Comparison of ENCODE assay signal across 8 mouse cellular contexts in the genomic region with DNA sequence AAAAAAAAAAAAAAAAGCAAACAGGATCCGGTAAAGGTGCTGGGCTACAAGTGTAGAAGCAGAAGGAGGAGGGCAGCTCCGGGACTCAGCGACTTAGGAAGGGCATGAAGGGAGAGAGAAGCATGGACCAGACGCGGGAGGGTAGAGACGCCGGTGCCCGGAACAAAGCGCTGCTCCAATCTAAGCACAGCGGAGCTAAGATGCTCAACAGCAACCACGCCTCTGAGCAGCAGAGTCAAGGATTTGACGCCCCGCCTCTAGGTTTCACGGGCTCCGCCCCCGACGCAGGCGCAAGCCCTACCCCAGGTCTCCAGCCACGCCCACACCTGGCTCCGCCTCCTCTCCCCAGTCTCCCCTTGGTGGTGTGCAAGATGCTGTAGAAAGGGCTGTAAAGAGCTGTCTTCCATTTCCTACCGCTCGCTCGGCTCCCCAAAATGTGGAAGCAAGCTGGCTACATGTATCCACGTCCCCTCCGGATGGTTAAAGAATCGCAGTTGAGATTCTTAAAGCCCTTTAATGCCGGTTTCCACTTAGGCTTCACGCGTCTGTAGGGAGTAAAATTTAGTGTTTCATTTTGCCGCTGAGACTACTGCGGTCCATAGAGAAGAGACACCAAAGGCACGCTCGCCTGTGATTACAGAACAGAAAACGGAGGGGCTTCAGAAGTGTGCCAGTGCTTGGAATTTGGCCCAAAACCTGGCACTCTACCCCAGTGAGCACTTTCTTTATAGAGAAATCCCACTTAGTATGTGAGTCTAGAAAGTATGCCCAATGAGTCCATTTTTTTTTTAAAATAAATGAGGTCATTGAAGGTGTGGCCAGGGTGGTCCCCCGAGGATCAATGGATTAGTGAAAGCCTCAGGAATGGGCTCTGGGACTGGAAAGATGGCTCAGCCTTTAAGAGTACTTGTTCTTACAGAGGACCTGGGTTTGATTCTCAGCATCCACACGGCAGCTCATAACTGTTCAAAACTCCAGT. TPM values are rescaled to one million over a fixed set of nuclear protein-coding genes. Genes with fewer than 3 reads are reported as not detected.
DNase-seq lines count a peak whose midpoint lies in the region; ATAC-seq and TF ChIP-seq lines count a peak whose summit lies in the region.

Gene Sarm1 (minus strand): TSS at position 211 of the 979 bp plus-strand sequence.

- intact Hi-C loops in heart, postnatal 14 days (cut with DNase I) = no loop called here

- peak within 1 kb of the TSS; percentile 91 for H3K4me2 ChIP-seq in forebrain, embryonic 13.5 days
- peak within 1 kb of the TSS; percentile 70 for H3K4me2 ChIP-seq in neural tube, embryonic 15.5 days

- no peaks in the 10 kb centered on the region for H3K4me1 ChIP-seq in ES-Bruce4 (ENCODE audit: control insufficient read depth, insufficient read depth, low read length)
- peaks cover 21% of the 10 kb centered on the region for H3K4me1 ChIP-seq in forebrain, embryonic 13.5 days
- H3K4me1 ChIP-seq in neural tube, embryonic 15.5 days = peaks cover 39% of the 10 kb centered on the region

- H3K9me3 ChIP-seq in ES-Bruce4 (replicated peaks; ENCODE audit: control insufficient read depth, insufficient read depth, low read length, poor library complexity, severe bottlenecking) = no peaks in the 10 kb centered on the region
- H3K9me3 ChIP-seq in forebrain, embryonic 13.5 days (replicated peaks) = no peaks in the 10 kb centered on the region
- no peaks in the 10 kb centered on the region for H3K9me3 ChIP-seq in neural tube, embryonic 15.5 days (replicated peaks)

- no peak for TF ChIP-seq EP300 in ES-Bruce4 (IDR thresholded peaks at IDR 0.05; ENCODE audit: insufficient read depth, low read depth, low read length)

- ATAC-seq in cerebellum, adult (ENCODE audit: insufficient number of reproducible peaks, low FRiP score, low TSS enrichment) = peak; percentile 90
- ATAC-seq in forebrain, embryonic 13.5 days = peak; percentile 98
- peak; percentile 97 for ATAC-seq in neural tube, embryonic 15.5 days (ENCODE audit: low FRiP score)

- TF ChIP-seq POLR2A in ES-Bruce4 (IDR thresholded peaks at IDR 0.05; ENCODE audit: insufficient read depth, low read length) = peak; percentile 85

- H3K27ac ChIP-seq in ES-Bruce4 (ENCODE audit: insufficient read depth, low read length) = no peak within 1 kb of the TSS
- peak within 1 kb of the TSS; percentile 88 for H3K27ac ChIP-seq in forebrain, embryonic 13.5 days
- peak within 1 kb of the TSS; percentile 92 for H3K27ac ChIP-seq in neural tube, embryonic 15.5 days (replicated peaks)

- WGBS in forebrain, embryonic 13.5 days = 2% methylated on average over 35 of the region's 36 CpGs
- WGBS in neural tube, embryonic 15.5 days = 3% methylated on average over 36 of the region's 36 CpGs

- H3K4me3 ChIP-seq in ES-Bruce4 (ENCODE audit: low read depth, low read length) = peak within 1 kb of the TSS; percentile 48
- H3K4me3 ChIP-seq in forebrain, embryonic 13.5 days = peak within 1 kb of the TSS; percentile 91
- peak within 1 kb of the TSS; percentile 68 for H3K4me3 ChIP-seq in neural tube, embryonic 15.5 days (replicated peaks)

- peak; percentile 83 to 87 for DNase-seq in heart, postnatal 14 days
- DNase-seq in layer of hippocampus, adult 11-12 months (ENCODE audit: low spot score) = peak; percentile 96
- peak; percentile 95 for DNase-seq in lung, adult 18-20 months
- peak; percentile 90 for DNase-seq in testis, postnatal 14 days (ENCODE audit: low spot score)

- no peak for TF ChIP-seq CTCF in ES-Bruce4 (IDR thresholded peaks at IDR 0.05; ENCODE audit: low read depth, low read length)

- no peaks in the 10 kb centered on the region for H3K27me3 ChIP-seq in ES-Bruce4 (ENCODE audit: control insufficient read depth, insufficient read depth, low read length, poor library complexity, severe bottlenecking)
- H3K27me3 ChIP-seq in forebrain, embryonic 13.5 days = peaks cover 32% of the 10 kb centered on the region
- peaks cover 19% of the 10 kb centered on the region for H3K27me3 ChIP-seq in neural tube, embryonic 15.5 days (replicated peaks)

- peak within 1 kb of the TSS; percentile 21; the same call in 1 of the 2 replicates for H3K9ac ChIP-seq in ES-Bruce4 (ENCODE audit: low read depth, poor library complexity, severe bottlenecking)
- peak within 1 kb of the TSS; percentile 96 for H3K9ac ChIP-seq in forebrain, embryonic 13.5 days
- peak within 1 kb of the TSS; percentile 78 for H3K9ac ChIP-seq in neural tube, embryonic 15.5 days (replicated peaks)

- no peaks in the 10 kb centered on the region for H3K36me3 ChIP-seq in ES-Bruce4 (ENCODE audit: control insufficient read depth, insufficient read depth, low read length, poor library complexity, severe bottlenecking)
- no peaks in the 10 kb centered on the region for H3K36me3 ChIP-seq in forebrain, embryonic 13.5 days (ENCODE audit: poor library complexity, severe bottlenecking)
- no peaks in the 10 kb centered on the region for H3K36me3 ChIP-seq in neural tube, embryonic 15.5 days

RNA-seq across cellular contexts. Expression of gene Sarm1, which starts in this region (rescaled TPM):
- polyA plus RNA-seq in ES-Bruce4 (2011; ENCODE audit: insufficient read depth, insufficient read length, low read depth, missing spikeins) = 2.0 and 3.1 TPM in 2 replicates
- 34.6 and 36.2 TPM in 2 replicates for polyA plus RNA-seq in forebrain, embryonic 13.5 days (2015; fragmentation: Nextera tagmentation; extraction: Ambion mirVana)
- total RNA-seq in heart, postnatal 14 days (2021) = under 1 TPM; 0.37 to 0.79 TPM
- 38.8 and 49.0 TPM in 2 replicates for polyA plus RNA-seq in neural tube, embryonic 15.5 days (2015; fragmentation: Nextera tagmentation; extraction: Ambion mirVana)

Comparison
In these comparisons a context has a peak if more than half of its experiments do, and no peak if none do; other contexts are left out.
1. Peak in DNase-seq in heart, postnatal 14 days; RNA of the gene not detected or under 1 TPM.
2. H3K9ac ChIP-seq: peak in every context shown above with its lines; median percentile 96 in forebrain, embryonic 13.5 days; 78 in neural tube, embryonic 15.5 days; 21 in ES-Bruce4.